Mouse (Mus musculus) frontal cortex, postnatal 25 days (tissue): Measurements from ENCODE around the gene Chst1.

Experiments used
- DNase-seq, 2 experiments: peaks; one replicate each; pipeline ENCODE4 v3.0.0; 2022; ENCODE audit warnings: low spot score in 2 of 2

Gene Chst1

DNA sequence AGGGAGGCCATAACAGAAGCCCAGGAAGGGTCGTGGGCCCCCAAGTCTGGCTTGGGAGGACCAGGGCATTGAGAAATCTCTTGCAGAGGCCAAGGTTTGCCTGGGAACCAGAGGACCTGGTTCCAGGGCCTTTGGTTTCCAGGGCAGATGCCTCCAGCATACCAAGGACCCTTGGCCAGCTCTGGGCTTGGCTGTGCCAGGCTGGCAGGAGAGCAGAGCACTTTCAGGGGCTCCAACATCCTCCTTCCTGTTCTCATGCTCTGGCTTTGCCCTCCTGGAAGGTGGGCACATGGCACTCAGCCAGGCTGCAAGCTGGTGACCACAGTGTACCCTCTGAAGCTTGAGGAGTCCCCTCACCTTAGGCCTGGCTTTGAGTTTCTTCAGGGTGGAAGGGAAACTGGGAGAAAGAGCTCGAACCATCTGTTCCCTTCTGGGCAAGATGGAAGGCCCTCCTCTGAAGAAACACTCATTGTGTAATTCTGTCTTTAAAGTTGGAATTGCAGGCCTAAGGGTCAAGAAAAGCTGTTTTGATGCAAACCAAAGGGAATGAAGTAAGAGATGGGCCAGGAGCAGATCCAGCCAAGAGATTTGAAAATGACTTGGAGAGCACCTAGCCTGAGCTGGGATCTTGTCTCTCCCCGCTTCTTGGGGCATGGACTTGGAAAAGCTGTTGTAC lies 10.3 kb downstream of the Chst1 start:
- DNase-seq: no peak

DNA sequence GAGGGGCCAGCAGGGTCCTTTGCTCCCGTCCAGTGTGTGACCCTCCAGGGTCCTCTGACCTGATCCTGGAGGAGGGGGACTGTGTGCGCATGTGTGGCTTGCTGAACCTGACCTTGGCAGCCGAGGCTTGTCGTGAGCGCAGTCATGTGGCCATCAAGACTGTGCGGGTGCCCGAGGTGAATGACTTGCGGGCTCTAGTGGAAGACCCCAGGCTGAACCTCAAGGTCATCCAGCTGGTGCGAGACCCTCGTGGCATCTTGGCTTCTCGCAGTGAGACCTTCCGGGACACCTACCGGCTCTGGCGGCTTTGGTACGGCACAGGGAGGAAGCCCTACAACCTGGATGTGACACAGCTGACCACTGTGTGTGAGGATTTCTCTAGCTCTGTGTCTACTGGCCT lies 14.1 kb downstream of the Chst1 start:
- no peak for DNase-seq

DNA sequence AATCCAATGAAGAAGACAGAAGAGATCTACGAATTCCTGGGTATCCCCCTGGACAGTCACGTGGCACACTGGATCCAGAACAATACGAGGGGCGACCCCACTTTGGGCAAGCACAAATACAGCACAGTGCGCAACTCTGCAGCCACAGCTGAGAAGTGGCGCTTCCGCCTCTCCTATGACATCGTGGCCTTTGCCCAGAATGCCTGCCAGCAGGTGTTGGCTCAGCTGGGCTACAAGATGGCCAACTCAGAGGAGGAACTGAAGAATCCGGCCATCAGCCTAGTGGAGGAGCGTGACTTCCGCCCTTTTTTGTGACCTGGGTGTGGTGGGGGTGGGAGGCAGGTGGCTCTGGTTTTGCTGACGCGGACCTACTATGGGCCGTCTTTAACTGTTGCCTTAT lies 14.6 kb downstream of the Chst1 start:
- DNase-seq: no peak

DNA sequence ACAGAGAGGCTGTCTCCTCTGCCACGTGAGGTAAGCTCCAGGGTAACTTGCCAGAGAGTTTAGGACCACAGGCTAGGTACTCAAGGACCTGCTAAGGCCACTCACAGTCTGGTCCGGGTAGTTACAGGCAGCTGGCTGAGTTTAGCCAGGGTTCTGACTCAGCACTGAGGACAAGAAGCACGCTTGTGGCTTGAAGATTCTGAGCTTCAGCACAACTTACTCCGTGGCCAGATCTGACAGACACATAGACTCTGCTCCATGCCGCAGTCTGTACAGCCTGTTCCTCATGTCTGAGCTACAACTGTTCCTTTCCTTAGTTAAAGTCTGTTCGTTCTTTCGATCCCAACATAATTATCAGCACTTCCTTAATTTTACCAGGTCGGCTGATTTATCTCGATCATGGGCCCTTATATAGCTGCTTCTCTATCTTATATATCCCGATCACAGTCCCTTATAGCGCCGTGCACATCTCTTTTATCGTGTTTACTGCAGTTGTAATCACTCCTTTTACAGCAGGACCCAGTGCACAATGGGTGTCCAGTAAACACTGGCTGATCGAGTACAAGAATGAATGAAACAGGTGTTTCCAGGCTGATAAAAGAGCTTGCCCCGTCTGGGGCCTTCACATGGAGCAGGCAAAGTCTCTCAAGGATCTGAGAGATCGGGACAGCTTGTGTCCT lies 17.7 kb downstream of the Chst1 start:
- no peak for DNase-seq

DNA sequence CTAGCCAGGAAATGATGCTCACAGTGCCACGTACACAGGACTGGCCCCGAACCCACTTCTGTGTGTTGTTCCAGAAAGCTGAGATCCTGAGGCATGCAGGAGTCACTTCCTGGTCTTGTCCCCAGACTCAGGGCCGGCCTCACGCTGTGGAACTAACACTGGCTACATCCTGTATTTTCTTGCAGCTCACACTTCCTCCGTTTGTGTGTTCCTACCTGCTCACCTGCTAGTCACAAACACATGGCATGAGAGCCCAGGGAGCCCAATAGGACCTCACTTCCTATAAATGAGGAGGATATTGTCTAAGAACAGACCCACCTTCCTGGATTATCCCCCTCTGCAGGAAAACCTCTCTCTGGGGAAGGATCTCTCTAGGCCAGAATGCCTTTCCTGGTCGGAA lies 18.5 kb downstream of the Chst1 start:
- no peak for DNase-seq

DNA sequence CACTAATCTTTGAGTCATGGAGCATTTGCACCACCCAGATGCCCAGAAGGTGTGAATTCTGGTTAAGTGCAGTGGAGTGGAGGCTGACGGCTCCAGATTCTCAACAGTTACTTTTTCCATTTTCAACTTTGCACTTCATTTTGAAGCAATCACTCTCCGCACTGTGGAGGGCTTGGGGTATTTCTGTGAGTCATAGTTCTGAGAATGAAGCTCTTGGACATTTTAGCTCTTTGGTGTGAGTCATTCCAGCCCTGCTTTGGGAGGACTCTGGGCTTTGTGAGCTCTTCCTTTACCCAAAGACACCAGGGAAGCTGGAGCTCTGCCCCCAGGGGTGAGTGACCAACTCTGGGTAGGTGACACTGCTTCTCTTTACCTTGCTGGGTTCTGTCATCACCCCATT lies 28.1 kb downstream of the Chst1 start:
- no peak for DNase-seq

DNA sequence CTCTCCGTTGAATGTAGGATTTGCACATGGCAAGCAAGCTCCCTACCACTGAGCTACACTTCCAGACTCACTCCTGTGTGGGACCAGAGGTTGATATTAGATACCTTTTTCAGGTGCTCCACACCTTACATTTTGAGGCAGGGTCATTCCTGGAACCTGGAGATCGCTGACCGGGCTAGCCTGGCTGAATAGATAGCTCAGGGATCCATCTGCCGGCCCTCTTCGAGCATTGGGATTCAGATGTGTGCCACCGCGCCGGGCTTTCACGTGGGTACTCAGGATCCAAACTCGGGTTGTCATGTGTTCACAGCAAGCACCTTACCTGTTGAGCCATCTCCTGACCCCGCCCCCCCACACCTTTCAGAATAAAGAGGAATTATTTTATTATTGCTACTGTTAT lies 31.3 kb downstream of the Chst1 start:
- DNase-seq: no peak

DNA sequence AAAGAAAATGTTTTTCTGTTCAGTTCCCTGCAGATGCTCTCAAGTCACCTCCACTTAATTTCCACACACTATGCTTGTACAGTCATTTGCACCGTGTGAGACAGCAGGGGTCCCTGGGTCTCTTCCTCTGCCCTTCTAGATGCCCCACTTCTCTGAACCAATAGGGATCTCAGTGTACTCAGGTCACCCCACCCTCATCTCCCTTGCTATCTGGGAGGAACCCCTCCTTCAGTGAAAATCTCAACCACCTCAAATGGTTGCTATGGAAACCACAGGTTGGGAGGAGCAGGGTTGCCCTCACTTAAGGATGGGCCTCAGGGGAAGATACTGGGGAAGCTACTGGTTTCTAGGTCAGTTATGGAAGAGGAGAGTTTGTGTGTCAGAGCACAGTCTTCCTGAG lies 32.5 kb downstream of the Chst1 start:
- DNase-seq: no peak

DNA sequence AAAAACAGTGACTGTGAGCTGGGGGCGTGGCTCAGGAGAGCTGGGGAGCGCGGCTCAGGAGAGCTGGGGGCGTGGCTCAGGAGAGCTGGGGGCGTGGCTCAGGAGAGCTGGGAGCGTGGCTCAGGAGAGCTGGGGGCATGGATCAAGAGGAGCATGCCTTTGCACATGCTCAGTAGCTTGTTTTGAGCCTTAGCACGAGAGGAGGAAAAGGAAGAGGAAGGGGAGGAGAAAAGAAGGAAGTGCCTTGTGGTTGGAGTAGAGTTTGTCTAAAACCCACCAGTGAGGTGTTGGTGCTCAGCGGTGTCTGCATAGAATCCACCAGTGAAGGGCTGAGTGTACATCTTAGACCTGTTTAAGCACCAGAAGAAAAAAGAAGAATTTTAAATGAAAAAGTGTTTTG lies 41.0 kb downstream of the Chst1 start:
- no peak for DNase-seq

DNA sequence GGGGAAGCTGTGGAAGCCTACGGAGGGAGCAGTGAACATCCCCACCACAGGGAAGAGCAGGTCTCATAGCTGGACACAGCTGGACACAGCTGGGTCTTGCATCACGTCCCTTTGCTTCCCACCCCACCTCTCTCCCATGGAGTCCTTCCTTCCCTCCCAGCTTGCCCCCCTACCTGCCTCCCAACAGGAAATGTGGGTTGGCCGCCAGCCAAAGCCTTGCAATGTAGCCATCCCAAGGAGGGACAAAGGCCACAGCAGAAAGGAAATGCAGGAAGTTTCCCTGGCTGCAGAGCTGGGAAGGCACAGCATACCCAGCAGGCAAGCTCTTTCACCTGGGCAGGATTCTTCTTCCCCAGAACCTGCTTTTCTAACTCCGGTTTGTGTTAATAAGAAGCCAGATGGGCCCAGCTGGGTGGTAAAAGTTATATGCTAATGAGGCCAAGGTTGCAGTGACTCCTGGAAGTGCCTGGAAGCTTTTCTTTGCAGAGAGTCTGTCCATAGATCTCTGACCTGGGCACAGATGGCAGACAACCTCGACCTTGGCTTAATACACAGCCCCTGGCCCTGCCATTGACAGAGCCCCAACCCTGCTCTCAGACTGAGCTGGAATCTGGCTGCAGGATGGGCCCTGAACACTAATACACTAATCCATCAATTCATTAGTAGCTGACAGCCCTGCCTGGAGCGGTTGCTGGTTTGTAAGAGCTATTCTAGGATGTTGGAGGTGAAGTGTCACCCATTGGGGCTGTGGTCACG lies 46.0 kb downstream of the Chst1 start:
- no peak for DNase-seq

DNA sequence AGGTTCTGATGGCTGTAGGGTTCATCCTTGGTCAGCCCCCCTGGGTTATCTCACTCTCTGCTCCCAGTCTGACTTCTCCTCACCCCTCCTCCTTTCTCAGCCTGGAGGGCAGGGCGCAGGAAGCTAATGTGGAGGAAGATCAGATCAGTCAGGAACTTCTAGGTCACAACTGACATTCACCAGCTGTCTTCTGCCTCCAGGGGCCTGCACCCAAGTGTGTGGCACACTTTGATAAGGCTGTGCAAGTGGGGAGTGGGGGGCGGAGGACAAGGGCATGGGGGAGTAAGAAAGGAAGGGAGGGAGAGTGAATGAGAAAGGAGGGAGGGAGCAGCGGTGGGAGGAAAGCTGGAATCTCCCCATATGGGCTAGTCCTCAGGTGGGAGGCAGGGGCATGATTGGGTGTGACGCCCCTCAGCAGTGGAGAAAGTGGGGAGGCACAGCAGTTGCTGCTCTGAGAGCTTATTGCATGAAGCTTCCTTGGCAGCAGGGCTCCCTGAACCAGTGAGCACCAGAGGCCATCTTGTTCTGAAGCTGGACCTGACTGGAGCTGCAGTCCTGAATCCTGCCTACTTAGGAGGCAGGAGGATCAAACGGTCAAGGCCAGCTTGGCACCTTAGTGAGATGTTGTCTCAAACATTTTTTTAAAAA lies 49.8 kb downstream of the Chst1 start:
- DNase-seq: no peak

DNA sequence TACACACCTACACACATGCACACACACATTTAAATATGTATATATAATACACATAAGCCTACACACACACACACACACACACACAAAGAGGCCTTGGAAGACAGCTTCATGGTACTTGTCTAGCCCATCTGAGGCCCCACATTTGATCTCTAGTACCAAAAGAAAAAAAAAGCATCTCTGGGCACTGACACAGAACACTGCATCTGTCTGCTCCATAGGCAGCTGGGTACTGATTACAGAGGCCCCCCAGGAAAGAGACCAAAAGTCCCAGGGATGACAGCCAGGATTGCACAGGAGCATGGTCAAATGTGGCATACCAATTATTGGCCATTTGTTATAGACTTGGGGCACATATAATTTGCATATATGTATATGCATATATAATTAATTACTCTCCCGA lies 50.9 kb downstream of the Chst1 start:
- no peak for DNase-seq

DNA sequence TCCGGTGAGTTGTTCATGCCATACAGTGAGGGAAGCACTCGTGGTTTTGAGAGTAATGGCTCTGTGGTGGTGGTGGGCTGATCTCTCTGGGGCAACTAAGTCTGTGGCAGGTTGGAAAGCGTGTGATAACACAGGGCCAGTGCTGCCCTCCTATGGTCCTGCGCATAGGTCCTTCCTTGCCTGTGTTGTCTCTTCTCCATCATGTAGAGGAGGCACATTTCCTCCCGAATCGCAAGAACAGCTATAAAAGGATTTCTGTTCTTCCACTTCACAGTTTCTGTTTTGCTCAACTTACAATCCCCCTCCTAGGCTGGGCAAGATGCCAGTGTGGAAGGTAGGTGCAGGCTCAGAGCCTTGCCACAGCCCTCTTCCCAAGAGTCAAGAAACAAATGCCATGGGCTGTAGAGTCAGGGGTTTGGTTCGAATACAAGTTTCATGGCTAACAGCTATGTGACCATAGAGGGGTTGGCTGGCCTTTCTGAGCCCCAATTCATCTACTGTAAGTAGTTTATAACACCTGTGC lies 51.8 kb downstream of the Chst1 start:
- no peak for DNase-seq

DNA sequence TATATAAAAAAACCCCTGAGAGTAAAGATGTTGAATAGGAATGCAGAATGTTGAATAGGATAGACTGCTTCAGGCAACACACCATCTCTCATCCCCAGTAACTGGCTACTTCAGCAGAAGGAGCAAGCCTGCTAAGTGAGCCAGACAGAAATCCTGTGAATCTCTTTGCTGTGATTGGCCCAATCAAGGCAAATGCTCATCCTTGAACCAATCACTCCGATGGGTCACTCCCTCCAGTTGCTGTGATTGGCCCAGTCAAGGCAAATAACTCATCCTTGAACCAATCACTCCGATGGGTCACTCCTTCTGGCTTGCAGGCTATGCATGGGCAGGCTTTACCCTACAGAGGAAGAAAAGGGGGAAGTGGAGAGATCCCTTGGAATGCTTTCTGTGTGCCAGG lies 57.7 kb downstream of the Chst1 start:
- DNase-seq: no peak

DNA sequence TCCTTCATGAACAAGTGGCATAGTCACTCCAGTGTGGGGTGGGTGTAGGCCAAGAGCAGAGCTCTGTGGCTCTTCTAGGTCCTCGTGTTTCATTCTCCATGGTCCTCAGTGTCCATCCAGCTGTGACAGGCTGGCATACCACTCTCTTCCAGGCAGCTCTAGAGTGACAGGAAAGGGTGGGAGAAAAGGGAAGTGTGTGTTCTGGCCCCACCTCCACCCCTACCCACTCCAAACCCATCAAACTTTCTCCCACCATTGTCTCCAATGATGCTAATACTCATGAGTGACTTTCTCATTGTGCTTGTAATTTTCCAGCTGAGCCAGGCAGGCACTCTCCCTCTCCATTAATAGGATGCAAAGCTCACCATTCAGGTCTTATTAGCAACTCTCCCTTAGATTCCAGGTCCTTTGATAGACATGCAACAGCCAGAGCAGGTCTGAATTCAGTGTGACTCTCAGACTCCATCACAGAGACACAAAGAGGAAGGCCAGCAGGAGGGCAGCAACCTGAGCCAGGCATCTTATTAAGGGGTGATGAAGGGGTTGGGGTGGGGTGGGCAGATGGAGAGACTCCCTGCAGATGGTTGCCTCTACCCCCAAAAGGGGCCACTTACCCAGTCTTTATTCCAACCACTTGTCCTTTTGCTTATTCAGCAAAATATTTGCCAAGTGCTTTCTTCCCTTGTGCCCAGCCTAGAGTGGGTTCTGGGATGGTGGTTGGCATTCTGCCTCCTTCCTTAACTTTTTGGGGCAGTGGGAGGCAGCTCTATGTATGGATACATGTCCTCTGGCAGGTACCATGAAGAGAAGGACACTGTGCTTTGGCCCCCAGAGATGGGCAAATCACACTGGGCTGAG lies 59.0 kb downstream of the Chst1 start:
- no peak for DNase-seq

DNA sequence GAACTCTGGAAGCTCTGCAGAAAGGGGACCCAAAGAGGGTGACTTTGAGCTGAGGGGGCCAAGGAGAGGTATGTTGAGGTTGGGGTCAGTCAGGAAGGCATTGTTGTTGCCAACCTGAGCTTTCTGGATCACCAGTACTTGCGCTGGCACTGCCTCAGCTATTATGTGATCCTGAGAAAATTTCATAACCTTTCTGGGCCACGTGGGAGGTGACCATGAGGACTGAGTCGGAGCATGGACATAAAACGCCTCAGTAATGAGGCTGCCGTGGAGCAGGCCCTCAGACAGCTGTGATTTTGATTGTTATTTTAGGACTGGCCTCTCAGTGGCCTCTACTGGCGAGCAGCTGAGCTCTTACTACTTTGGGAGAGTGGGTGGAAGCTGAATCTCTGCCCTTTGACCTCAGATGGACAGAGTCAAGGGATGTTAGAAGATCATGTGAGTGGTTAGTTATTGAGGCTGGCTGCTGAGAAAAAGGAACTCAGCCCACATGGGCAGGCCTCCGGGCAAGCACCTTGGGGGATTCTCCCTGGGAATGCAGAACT lies 60.1 kb downstream of the Chst1 start:
- no peak for DNase-seq

DNA sequence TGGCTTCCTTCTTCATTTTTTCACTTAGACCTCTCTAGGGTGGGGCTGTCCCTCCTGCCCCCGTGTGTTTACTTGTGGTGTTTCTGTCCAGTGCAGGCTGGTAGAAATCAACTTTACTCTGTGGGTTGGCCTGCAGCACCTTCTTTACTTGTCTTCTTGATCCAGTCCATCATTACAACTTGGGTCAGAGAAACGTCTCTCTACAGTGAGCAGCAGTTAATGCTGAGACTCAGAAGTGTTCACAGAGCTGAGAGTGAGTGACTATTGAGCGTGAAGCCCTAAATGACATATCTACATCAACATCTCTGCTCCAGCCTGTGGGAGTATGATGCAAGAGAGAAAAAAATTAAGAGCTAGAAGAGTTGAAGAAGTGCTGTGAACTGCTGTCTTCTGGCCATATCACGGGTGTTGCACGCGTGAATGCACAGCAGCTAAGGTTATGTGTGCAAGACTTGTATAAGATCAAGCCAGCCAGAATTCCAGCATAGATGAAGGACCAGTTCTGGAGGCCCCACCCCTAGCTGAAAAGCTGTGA lies 63.1 kb downstream of the Chst1 start:
- DNase-seq: no peak
